Mouse (Mus musculus) embryonic facial prominence, embryonic 10.5 days (tissue): ENCODE measurements around the gene Csmd2. TPM values are rescaled to one million over a fixed set of nuclear protein-coding genes. Genes with fewer than 3 reads are reported as not detected.

Experiments used
- DNase-seq: peaks from one replicate; pipeline ENCODE4 v3.0.0-alpha.2; 2017; ENCODE audit warnings: low spot score
- H3K27ac ChIP-seq: fragments of 300-500 bp; sonication (generic); replicated peaks from 2 replicates; pipeline ENCODE4 v1.5.1; 2016; ENCODE audit warnings: mild to moderate bottlenecking
- H3K27me3 ChIP-seq: fragments of 300-500 bp; sonication (generic); replicated peaks from 2 replicates; pipeline ENCODE4 v1.6.1; 2016; ENCODE audit warnings: low read depth, mild to moderate bottlenecking; ENCODE audit not compliant: poor library complexity, severe bottlenecking
- H3K36me3 ChIP-seq: fragments of 300-500 bp; sonication (generic); replicated peaks from 2 replicates; pipeline ENCODE4 v1.6.1; 2016; ENCODE audit warnings: mild to moderate bottlenecking, moderate library complexity
- H3K4me1 ChIP-seq: fragments of 300-500 bp; sonication (generic); 2 replicates; pipeline ENCODE4 v1.6.1; 2016
- H3K4me3 ChIP-seq: fragments of 300-500 bp; sonication (generic); 2 replicates; pipeline ENCODE4 v1.5.1; 2016; ENCODE audit warnings: mild to moderate bottlenecking, moderate library complexity
- H3K9me3 ChIP-seq: fragments of 300-500 bp; sonication (generic); 2 replicates; pipeline ENCODE4 v1.6.1; 2016; ENCODE audit warnings: mild to moderate bottlenecking
- WGBS: fragments of 180-500 bp; shearing (Covaris S2); methylation state at CpG from one replicate; pipeline ENCODE4 v1.1.7; 2016; 5-methylcytosine and 5-hydroxymethylcytosine counted together
- polyA plus RNA-seq: library from polyadenylated mRNA; unstranded; fragments of >200 nt; fragmentation: Nextera tagmentation; extraction: Ambion mirVana; gene quantifications from 2 replicates; pipeline ENCODE4 v1.2.1, GENCODE M21; 2016

Gene Csmd2
- polyA plus RNA-seq, 1 experiment from 2014 or later = 0.31 TPM

- Histone ChIP-seq H3K4me1 (no peaks in the 10 kb centered on the region), H3K4me3 (no peak overlapping the region), H3K9me3 (no peaks in the 10 kb centered on the region), H3K27me3 (no peaks in the 10 kb centered on the region), H3K27ac (no peak overlapping the region), H3K36me3 (no peaks in the 10 kb centered on the region)
- DNase-seq = no peak
- 84% methylated on average over 11 of the region's 11 CpGs for WGBS
Measured at GRCm38 (mm10) chr4:128273146-128273545, 285.5 kb downstream of the Csmd2 start.

- Histone ChIP-seq H3K27me3 (no peaks in the 10 kb centered on the region), H3K4me1 (no peaks in the 10 kb centered on the region), H3K4me3 (no peak overlapping the region), H3K9me3 (no peaks in the 10 kb centered on the region), H3K27ac (no peak overlapping the region), H3K36me3 (no peaks in the 10 kb centered on the region)
- DNase-seq = no peak
- 81% methylated on average over 5 of the region's 5 CpGs for WGBS
Measured at GRCm38 (mm10) chr4:128275116-128275515, 287.5 kb downstream of the Csmd2 start.

- H3K9me3 ChIP-seq = no peaks in the 10 kb centered on the region
- no peak overlapping the region for H3K4me3 ChIP-seq
- DNase-seq = no peak
- WGBS = 80% methylated on average over 6 of the region's 6 CpGs
- H3K27ac ChIP-seq = no peak overlapping the region
- H3K27me3 ChIP-seq = no peaks in the 10 kb centered on the region
- H3K4me1 ChIP-seq = no peaks in the 10 kb centered on the region
- no peaks in the 10 kb centered on the region for H3K36me3 ChIP-seq
Measured at GRCm38 (mm10) chr4:128275586-128275985, 287.9 kb downstream of the Csmd2 start.

GRCm38 (mm10) chr4:128285009-128285408, 297.4 kb downstream of the Csmd2 start:
- H3K27ac ChIP-seq = no peak overlapping the region

GRCm38 (mm10) chr4:128288095-128288494, 300.4 kb downstream of the Csmd2 start:
- no peaks in the 10 kb centered on the region for H3K27me3 ChIP-seq
- WGBS = 86% methylated on average over 7 of the region's 7 CpGs
- no peak overlapping the region for H3K27ac ChIP-seq
- 0 out of 2 replicates have a peak, but pooled peaks cover 3% of the 10 kb centered on the region for H3K9me3 ChIP-seq
- no peak for DNase-seq
- no peaks in the 10 kb centered on the region for H3K4me1 ChIP-seq
- H3K36me3 ChIP-seq = no peaks in the 10 kb centered on the region
- H3K4me3 ChIP-seq = no peak overlapping the region

More at GRCm38 (mm10) chr4:128285009-128285408, 297.4 kb downstream of the Csmd2 start:
- no peaks in the 10 kb centered on the region for H3K4me1 ChIP-seq
- no peaks in the 10 kb centered on the region for H3K36me3 ChIP-seq
- DNase-seq = no peak
- 0 out of 2 replicates have a peak, but pooled peaks cover 3% of the 10 kb centered on the region for H3K9me3 ChIP-seq
- no peak overlapping the region for H3K4me3 ChIP-seq
- WGBS = 74% methylated on average over 1 of the region's 1 CpGs
- H3K27me3 ChIP-seq = no peaks in the 10 kb centered on the region

GRCm38 (mm10) chr4:128304049-128304448, 316.4 kb downstream of the Csmd2 start:
- DNase-seq = no peak
- no peaks in the 10 kb centered on the region for H3K9me3 ChIP-seq
- no peak overlapping the region for H3K27ac ChIP-seq
- H3K36me3 ChIP-seq = no peaks in the 10 kb centered on the region
- H3K27me3 ChIP-seq = no peaks in the 10 kb centered on the region
- WGBS = 90% methylated on average over 8 of the region's 8 CpGs
- no peaks in the 10 kb centered on the region for H3K4me1 ChIP-seq
- H3K4me3 ChIP-seq = no peak overlapping the region

GRCm38 (mm10) chr4:128306011-128306410, 318.4 kb downstream of the Csmd2 start:
- Histone ChIP-seq H3K36me3 (no peaks in the 10 kb centered on the region), H3K4me1 (no peaks in the 10 kb centered on the region), H3K9me3 (no peaks in the 10 kb centered on the region), H3K27me3 (no peaks in the 10 kb centered on the region), H3K27ac (no peak overlapping the region), H3K4me3 (no peak overlapping the region)
- DNase-seq = no peak
- 92% methylated on average over 8 of the region's 8 CpGs for WGBS

- H3K36me3 ChIP-seq = no peaks in the 10 kb centered on the region
- no peaks in the 10 kb centered on the region for H3K4me1 ChIP-seq
- H3K27me3 ChIP-seq = no peaks in the 10 kb centered on the region
- no peaks in the 10 kb centered on the region for H3K9me3 ChIP-seq
- no peak overlapping the region for H3K27ac ChIP-seq
- no peak overlapping the region for H3K4me3 ChIP-seq
- 88% methylated on average over 5 of the region's 5 CpGs for WGBS
- DNase-seq = no peak
Measured at GRCm38 (mm10) chr4:128315328-128315727, 327.7 kb downstream of the Csmd2 start.

GRCm38 (mm10) chr4:128317951-128318350, 330.3 kb downstream of the Csmd2 start:
- no peaks in the 10 kb centered on the region for H3K36me3 ChIP-seq
- 93% methylated on average over 4 of the region's 4 CpGs for WGBS
- no peak overlapping the region for H3K27ac ChIP-seq
- H3K27me3 ChIP-seq = no peaks in the 10 kb centered on the region
- no peak overlapping the region for H3K4me3 ChIP-seq
- peak; percentile 22 for DNase-seq
- no peaks in the 10 kb centered on the region for H3K9me3 ChIP-seq
- no peaks in the 10 kb centered on the region for H3K4me1 ChIP-seq

- 74% methylated on average over 2 of the region's 2 CpGs for WGBS
- no peak overlapping the region for H3K4me3 ChIP-seq
- H3K27me3 ChIP-seq = no peaks in the 10 kb centered on the region
- no peaks in the 10 kb centered on the region for H3K36me3 ChIP-seq
- DNase-seq = no peak
- H3K9me3 ChIP-seq = no peaks in the 10 kb centered on the region
- no peaks in the 10 kb centered on the region for H3K4me1 ChIP-seq
- no peak overlapping the region for H3K27ac ChIP-seq
Measured at GRCm38 (mm10) chr4:128325511-128325910, 337.9 kb downstream of the Csmd2 start.

- Histone ChIP-seq H3K4me3 (no peak overlapping the region), H3K9me3 (no peaks in the 10 kb centered on the region), H3K4me1 (no peaks in the 10 kb centered on the region), H3K27ac (no peak overlapping the region), H3K36me3 (no peaks in the 10 kb centered on the region), H3K27me3 (no peaks in the 10 kb centered on the region)
- DNase-seq = no peak
- WGBS = 89% methylated on average over 4 of the region's 4 CpGs
Measured at GRCm38 (mm10) chr4:128326755-128327154, 339.1 kb downstream of the Csmd2 start.

- Histone ChIP-seq H3K9me3 (no peaks in the 10 kb centered on the region), H3K4me1 (no peaks in the 10 kb centered on the region), H3K27ac (no peak overlapping the region), H3K36me3 (no peaks in the 10 kb centered on the region), H3K27me3 (no peaks in the 10 kb centered on the region), H3K4me3 (no peak overlapping the region)
- DNase-seq = no peak
- 87% methylated on average over 6 of the region's 6 CpGs for WGBS
Measured at GRCm38 (mm10) chr4:128327421-128327820, 339.8 kb downstream of the Csmd2 start.

- 87% methylated on average over 9 of the region's 9 CpGs for WGBS
- Histone ChIP-seq H3K27ac (no peak overlapping the region), H3K4me1 (no peaks in the 10 kb centered on the region), H3K36me3 (no peaks in the 10 kb centered on the region), H3K27me3 (no peaks in the 10 kb centered on the region), H3K4me3 (no peak overlapping the region), H3K9me3 (no peaks in the 10 kb centered on the region)
- DNase-seq = no peak
Measured at GRCm38 (mm10) chr4:128330519-128330918, 342.9 kb downstream of the Csmd2 start.

- H3K27me3 ChIP-seq = no peaks in the 10 kb centered on the region
- H3K9me3 ChIP-seq = no peaks in the 10 kb centered on the region
- WGBS = 85% methylated on average over 7 of the region's 7 CpGs
- H3K4me3 ChIP-seq = no peak overlapping the region
- no peak for DNase-seq
- H3K27ac ChIP-seq = no peak overlapping the region
- no peaks in the 10 kb centered on the region for H3K36me3 ChIP-seq
- no peaks in the 10 kb centered on the region for H3K4me1 ChIP-seq
Measured at GRCm38 (mm10) chr4:128340457-128340856, 352.8 kb downstream of the Csmd2 start.
